Mouse (Mus musculus) 416B (cell line): ENCODE measurements around the gene Cse1l.
A peak's percentile ranks its signal among the peaks of the same experiment; 100 is the strongest.

Experiments
- DNase-seq: peaks from one replicate; pipeline ENCODE4 v3.0.0; 2011; ENCODE audit warnings: low read depth

Gene Cse1l

DNA sequence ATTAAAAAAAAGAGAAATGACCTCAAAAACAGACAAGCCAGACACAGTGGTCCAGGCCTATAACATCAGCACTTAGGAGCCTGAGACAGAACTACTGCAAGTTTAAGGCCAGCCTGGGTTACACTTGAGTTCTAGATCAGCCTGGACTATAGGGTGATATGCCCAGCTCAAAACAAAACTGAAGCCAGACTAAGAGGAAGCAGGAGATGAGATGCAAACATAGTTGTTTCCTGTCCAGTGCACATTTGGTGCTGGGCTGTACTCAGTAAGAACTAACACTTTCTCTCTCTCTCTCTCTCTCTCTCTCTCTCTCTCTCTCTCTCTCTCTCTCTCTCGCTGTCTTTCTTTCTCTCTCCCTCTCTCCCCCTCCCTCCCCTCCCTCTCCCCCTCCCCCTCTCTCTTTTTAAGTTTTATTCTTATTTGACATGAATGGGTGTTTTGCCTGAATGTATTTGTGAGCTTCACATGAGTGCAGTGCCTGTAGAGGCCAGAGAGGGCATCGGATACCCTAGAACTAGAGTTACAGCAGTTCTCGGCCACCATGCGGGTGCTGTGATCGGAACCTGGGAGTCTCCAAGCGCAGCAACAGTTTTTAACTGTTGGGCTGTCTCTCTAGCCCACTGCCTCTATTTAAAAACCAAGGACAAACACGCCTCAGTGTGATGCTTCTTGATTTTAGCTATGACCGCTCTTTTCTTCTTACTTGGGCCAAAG, 4.9 kb upstream of the Cse1l start:
- DNase-seq: peak; percentile 44

DNA sequence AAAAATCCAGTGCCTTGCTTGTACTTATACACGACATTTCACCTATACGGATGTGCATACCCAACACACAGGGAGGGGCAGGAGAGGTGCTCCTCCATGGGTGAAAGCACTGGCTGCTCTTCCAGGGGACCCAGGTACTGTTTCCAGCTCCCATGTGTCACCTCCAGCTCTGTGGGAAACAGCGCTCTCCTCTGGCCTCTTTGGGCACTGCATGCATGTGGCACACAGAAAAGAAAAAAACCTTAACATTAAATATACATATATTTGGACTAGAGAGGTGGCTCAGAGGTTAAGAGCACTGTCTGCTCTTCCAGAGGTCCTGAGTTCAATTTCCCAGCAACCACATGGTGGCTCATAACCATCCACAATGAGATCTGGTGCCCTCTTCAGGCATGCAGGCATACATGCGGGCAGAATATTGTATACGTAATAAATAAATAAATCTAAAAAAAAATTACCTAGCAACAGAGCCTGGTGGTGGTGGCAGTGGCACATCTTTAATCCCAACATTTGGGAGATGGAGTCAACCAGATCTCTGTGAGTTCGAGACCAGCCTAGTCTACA, 2.0 kb upstream of the Cse1l start:
- peak; percentile 41 for DNase-seq

DNA sequence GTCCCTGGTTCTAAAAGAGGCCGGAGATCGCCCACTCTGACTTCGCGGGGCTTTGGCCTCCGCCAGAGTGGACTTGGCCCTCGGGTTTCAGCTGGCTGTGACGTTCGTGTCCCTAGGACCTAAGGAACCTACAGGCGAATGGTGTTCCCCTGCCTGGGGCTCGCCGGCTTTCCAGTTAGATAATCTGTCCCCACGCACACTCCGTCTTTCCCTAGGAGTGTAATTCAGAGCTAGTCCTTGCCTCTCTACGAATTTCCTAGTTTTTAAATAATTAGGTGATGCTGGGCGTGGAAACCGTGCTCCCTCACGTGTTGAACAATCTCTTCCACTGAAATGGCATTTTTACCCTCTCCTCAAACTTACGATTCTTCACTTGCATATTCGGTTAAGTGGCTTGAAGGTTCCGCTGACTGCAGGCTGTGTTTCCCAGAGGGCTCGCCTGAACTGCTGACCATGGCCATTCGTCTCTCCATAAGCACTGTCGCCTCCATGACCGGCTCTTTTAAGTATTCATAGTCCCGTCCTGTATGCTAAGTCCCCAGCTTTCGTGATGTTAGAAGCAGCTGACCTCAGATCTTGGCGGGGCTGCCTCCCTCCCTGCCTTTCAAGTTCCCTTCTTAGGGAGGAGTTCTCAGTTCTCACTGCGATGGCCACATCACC, 813 bp downstream of the Cse1l start:
- peak; percentile 44 for DNase-seq

DNA sequence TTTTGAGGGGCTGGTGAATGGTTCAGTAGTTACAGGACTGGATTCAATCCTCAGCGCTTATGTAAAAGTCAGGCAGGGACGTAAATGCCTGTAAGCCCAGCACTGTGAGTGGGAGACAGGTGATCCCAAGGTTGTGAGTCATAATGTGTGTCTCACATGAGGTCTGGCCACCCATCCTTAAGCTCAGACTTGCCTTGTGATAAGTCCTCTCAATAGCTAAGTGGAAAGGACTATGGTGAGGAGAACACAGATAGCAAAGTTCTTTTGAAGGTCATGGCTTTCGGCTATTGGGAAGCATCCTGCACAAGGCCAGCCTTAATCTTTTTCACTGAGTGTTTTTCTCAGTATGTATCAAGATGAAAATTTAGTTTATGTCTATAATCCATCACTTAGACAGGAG, 3.9 kb downstream of the Cse1l start:
- peak; percentile 32 for DNase-seq

DNA sequence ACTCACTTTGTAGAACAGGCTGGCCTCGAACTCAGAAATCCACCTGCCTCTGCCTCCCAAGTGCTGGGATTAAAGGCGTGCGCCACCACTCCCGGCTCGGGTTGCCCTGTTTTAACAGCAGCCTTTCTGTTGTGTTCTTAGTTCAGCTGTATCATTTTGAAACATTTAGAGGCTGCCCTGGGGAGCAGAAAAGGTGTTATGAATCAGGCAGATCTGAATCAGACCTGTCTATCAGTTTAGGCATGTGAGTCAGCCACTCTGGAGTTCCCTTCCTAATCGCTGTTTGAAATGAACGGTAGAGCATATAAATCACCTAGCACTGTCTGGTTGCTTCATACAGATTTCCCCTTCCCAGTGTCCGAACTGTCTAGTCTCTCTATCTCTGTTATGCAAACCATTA, 4.7 kb downstream of the Cse1l start:
- DNase-seq: peak; percentile 28

DNA sequence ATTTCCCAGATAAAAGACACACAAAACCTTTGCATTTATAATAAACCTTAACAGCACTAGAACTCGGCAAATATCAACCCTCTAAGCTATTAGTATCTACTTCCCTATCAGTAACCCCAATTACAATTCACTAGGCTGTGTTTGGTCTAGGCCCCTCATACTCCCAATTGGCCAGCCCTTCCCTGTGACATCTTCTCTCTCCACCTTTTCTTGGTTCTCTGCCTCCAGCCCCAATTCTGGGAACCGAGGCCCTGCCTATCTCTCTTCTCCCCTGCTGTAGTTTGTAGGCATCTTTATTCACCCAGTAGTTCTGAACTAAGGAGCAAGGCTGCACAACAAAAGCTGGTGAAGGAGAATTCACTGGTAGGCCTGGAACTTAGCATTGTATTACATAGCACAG, 18.1 kb downstream of the Cse1l start:
- no peak for DNase-seq

DNA sequence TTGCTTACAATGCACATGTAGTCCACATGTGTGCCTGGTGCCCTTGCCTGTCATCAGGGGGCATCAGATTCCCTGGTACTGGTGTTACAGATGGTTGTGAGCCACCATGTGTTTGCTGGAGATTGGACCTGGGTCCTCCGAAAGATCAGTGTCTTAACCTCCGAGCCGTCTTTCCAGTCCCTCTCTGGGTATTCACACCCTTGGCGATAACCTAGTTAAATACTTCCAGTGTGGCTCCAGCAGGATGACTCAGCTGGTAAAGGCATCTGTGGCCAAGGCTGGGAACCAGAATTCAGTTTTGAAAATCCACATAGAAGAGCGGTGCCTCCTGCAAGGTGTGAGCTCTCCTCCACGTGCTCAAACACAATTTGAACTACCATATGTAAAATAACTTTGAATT, 28.1 kb downstream of the Cse1l start:
- no peak for DNase-seq

DNA sequence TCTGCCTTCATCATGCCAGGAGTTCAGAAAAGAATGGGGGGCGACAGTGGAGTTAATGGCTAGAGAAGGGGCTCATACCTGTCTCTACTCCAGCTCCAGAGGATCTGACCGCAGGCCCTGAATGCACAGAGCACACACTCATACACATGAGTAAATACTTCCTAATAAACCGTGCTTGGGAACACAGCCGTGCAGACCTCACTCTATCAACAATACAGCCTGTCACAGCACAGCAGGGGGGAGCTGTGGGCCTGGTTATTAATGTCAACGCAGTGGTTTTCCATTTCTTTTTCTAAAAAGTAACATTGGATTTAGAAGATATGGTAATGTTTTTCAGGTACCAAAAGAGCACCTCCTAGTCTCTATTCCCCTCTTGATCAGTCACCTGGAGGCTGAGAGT, 28.6 kb downstream of the Cse1l start:
- DNase-seq: no peak

DNA sequence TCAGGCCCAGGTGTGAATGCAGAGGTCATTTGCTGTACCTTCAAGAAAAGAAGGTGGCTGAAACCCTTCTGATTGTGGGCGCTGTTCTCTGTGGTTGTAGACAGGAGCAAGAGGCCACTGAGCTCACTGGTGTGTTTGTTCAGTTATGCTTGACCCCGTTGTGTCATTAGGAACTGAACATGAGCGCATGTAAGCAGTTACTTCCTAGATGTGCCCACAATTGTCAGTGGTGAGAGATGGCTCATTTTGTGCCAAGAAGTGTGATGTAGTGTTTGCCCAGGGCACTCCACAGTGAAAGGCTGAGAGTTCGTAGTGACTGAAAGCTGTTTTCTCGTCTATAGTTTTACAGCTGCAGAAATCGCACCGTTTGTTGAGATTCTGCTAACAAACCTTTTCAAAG, 29.7 kb downstream of the Cse1l start:
- no peak for DNase-seq

DNA sequence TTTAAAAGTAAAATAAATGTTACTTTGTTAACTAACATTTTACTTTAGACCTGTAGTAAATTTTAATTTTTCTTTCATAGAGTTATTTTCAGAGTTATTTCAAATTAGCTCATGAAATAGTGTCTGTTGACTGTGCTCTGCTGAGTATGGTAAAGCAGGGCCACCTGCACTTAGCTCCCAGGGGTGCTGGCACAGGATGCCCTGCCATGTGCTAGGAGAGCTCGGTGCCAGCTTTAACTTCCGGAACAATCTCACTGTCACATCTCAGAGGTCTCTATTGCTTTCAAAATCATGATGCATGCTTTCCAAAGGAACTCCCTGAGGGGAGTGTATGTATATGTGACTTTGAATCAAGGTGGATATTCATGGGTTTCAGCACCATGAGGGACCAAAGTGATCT, 30.3 kb downstream of the Cse1l start:
- DNase-seq: no peak

DNA sequence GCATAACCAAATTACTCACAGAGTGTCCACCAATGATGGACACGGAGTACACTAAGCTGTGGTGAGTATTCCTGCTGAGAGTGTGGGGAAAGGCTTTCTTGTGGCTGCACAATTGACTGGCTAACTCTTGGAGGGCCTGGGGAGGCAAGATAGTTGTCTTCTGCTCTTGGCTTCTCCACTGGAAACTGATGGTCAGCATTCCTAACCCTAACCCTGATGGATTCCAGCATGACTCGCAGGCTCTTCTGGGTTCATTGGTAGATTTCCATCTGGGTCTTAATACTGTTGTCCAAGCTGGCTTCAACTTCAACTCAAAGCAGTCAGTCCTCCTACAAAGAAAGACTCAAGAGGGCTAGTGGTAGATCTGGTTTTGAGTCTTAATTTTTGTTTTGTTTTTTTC, 37.3 kb downstream of the Cse1l start:
- DNase-seq: no peak

DNA sequence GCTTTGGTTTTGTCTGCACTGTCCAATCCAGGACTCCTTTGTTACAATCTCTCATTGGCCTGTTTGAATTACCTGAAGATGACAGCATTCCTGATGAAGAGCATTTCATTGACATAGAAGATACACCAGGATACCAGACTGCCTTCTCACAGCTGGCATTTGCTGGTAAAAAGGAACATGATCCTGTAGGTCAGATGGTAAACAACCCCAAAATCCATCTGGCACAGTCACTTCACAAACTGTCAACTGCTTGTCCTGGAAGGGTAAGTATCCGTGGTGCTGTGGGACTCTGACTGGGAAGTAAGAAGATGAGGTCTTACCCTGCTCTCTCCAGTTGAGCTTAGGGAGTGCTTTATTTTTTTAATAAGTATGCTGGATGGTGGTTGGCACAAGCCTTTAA, 38.5 kb downstream of the Cse1l start:
- DNase-seq: no peak

DNA sequence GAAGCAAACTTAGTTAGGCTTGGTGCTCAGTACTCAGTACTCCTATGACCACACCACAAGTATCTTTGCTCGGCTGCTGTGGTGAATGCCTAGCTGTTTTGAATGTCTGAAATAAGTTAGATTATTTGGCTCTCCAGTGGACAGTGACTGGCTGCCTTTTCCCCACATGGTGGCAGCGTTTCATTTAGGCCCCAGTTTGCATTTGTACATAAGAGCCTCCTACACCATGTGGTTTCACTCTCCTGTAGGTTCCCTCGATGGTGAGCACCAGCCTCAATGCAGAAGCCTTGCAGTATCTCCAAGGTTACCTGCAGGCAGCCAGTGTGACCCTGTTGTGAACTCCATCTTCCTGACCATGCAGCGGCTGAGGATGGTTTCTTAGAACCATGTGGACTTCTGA, 39.6 kb downstream of the Cse1l start:
- DNase-seq: peak; percentile 79

DNA sequence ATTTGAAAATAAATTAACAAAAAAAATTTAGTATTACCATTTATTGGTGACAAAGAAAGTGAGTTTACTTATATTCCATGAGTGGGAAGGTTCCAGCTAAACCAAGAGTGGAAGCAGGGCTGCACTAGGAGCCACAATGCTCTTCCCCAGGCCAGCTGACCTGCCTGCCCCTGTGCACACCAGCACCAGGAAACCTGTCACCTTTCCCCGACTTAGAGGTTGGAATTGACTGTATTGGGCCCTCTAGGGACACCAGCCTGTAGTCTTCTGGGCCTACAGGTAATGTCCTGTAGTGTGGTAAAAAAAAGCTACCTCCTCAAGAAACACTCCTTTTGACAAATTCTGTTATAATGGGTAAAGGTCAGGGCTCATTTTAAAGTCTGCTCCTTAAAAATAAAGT, 42.4 kb downstream of the Cse1l start:
- no peak for DNase-seq

DNA sequence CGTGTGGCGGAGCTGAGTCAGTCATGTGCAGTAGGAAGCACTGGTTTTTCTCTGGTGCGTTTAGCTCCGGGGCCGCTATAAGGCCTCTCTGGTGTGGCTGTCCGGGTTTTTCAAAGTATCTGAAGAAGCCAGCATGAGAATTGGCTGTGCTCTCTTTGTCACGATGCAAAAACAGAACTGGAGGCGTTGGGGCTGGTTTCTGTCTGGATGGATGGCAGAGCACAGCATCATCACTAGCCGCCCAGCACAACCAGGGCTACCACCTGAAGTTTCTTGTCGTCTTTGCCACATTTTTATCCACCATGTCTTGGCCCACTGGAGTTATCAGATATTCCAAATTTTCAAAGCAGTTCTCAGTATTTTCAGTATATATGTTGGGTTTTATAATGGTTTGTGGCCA, 43.1 kb downstream of the Cse1l start:
- no peak for DNase-seq

DNA sequence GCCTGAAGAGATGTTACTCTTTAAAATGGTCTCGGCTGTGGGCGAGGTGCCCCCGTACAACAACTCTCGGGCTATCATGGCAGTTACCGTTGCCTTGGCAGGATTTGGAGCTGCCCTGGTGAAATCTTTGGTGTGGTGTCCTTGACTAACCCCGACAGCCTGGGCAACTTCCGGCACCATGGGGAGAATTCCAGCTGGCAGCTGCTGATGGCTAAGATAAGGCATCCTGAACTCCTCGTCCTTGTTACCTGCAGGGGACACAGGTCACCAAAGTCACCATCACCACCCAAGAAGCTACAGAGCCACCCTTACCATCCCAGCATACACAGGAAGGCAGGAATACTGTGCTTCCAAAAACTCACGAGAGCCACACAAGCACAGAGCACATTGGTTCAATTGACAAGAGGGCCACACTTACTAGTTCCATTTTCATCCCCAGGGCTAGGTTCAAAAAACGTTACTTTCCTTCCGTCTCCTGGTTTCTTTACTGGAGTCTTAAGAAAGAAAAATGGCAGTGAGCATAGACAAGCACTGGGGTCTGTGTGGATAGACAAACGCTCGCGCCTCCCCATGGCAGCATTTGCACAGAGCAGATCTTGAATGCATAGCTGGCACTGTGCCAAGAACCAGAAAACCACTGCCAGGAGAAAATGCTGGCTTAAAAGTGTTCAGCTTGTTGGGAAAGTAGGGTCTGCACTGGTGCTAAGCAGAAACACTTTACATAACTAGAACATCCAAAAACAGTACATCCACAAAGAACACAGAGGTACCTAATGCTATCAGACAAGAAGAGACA, 45.2 kb downstream of the Cse1l start:
- DNase-seq: peak; percentile 34

DNA sequence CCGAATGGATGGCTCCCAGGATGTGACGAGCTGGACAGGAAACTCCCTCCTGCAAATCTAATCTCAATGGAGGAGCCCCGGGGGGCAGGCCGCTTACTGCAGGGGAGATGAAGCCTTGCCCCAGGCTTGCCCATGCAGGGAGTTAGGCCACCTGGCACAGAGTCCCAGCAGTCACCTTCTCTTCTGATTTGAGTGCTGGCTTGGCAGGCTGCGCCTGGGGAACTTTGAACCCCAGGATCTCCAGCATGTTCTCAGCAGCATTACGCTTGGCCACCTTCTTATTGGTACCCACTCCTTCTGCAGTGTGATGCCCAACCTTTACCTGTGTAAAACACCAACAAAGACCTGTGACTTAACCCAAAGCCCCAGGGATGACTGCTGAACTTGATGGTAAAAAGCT, 46.3 kb downstream of the Cse1l start:
- DNase-seq: no peak

DNA sequence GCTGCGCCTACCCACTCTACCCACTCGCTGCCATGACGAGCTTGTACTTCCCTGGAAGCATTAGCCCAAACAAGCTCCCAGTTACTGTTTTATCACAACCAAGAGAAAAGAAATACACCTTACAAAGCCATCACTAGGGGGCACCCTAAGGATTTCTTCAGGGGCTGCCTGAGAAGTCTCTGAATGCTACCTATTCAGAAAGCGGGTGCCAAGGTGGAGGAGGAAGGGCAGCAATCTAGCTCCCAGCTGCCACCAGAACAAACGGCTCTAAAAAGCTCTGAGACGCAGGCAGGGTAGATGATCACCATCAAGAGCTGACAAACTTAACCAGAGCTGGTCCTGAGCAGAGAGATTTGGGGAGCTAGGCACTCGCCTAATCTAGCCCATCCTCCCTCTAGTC, 51.0 kb downstream of the Cse1l start:
- peak; percentile 78 for DNase-seq

DNA sequence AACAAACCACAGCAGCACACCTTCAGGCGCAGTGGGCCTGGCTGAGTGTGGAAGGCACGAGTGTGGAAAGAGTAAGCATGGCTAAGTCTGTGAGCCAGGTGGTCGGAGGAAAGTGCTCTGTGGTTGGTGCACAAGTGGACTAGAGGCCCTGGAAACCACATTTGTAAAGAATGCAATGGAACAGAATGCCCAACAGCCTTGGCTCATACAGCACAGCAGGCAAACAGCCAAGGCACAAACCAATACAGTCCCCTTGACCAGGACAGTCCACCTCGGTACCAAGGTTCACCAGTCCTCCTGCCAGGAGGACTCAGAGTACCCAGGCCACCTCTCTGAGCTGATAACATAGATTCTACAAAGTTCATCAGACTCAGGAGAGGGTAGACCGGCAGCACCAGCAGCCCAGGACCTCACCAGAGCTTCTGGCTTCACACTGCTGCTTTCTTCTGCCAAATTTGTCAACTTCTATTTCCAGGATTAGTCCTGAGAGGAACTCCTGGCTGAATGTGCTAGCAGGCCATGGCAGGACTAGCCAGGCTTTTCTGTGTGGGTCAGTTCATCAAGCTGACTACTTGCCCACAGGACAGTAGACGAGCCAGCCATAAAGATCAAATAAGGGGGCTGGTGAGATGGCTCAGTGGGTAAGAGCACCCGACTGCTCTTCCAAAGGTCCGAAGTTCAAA, 54.9 kb downstream of the Cse1l start:
- no peak for DNase-seq

DNA sequence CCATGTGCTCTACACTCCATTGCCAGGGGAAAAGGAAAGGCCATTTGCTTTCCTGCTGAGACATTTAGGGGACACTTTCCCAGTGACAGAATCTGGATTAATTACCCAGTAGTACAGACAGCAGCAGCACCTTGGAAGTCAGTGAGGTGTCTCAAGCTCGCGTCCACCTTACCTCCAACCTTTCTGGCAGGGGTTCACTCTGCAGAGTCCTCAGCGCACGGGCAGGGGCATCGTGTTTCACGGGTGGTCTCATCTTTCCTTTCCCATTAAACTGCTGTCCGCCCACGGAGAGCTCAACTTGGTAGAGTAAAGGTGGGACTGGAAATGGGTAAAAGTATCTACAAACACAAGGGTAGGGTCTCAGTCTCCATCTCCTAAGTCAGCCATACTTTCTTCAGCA, 57.4 kb downstream of the Cse1l start:
- DNase-seq: no peak

DNA sequence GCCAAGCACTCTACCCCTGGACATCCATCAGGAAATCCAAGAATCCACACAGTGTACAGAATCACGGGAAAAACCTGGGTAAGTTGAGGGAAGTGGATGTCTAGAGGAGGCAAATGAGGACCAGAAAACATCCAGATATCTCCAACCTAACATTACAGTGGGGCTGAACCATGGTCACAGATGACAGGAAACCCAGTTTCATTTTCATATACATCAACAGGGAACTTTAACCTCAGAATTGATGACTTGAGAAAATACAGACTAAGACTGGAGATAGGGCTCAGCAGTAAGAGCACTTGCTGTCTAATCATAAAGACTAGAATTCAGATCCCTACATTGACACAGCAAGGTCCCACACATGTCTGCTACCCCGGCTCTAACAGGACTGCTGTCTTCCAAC, 58.9 kb downstream of the Cse1l start:
- no peak for DNase-seq

DNA sequence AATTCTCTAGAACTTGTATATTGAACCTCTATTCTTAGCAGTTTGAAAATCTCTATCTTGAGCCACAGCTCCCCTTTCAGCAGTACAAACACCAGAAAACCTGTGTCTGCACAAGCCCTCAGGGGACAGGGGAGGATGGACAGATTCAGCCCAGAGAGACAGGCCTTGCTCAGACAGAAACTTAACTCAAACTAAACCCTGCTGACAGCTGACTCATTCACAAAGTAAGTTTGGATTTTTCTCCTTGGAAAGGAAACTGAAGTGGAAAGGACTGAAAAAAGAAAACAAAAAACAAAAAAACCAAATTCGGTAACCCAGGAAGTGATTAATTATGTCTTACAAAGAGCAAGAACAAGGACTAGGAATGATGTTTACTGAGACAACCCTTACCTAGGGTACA, 67.3 kb downstream of the Cse1l start:
- no peak for DNase-seq
